ENCODE assay signal across 15 mouse cellular contexts in the genomic region with DNA sequence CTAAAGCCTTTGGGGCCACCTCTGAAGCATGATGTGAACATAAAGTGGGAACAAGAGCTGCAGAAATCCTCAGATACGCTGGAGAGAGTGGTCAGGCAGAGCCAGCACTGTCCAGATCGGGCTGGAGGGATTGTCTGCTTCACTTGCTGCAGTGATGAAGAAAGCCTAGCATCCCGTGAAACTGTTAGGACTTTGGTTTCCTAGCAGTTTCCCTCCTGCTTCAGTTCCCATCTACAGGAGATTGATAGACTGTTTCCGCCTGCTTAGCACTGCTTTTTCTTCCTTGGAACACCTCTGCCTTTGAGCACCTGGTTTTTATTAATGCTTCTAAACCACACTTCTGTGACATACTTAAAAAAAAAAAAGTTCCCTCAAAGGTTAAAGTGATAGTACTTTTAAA.
DNase-seq lines count a peak whose midpoint lies in the region; ATAC-seq and TF ChIP-seq lines count a peak whose summit lies in the region.
"Had no signal": no experiment of that assay in that cellular context is flagged by ENCODE, and none has a peak within 500 bp of the region (broad histone marks: within the 10 kb centered on the region; RNA-seq: fewer than 3 reads in every experiment).

No protein-coding gene starts in this region.

- H3K4me3 ChIP-seq in kidney, postnatal 0 days (replicated peaks; ENCODE audit: low read depth, low read length): no peak overlapping the region
- H3K4me3 ChIP-seq in kidney, embryonic 14.5 days (ENCODE audit: low read length): no peak overlapping the region
- H3K4me3 ChIP-seq in embryonic facial prominence, embryonic 10.5 days: no peak overlapping the region
- H3K4me3 ChIP-seq in limb, embryonic 13.5 days: no peak overlapping the region
- H3K4me3 ChIP-seq: forebrain, embryonic 12.5 days; megakaryocyte, embryonic 14.5 days had no signal

- no peak for ATAC-seq in kidney, postnatal 0 days (replicated peaks; ENCODE audit: low FRiP score, low read depth)
- ATAC-seq in kidney, embryonic 14.5 days (ENCODE audit: low FRiP score, low TSS enrichment): no peak
- ATAC-seq in limb, embryonic 13.5 days (ENCODE audit: low FRiP score, low read depth): no peak

- H3K4me2 ChIP-seq in kidney, postnatal 0 days (ENCODE audit: low read length): no peak overlapping the region
- H3K4me2 ChIP-seq in kidney, embryonic 14.5 days (replicated peaks; ENCODE audit: low read depth, low read length): no peak overlapping the region
- H3K4me2 ChIP-seq in limb, embryonic 13.5 days (replicated peaks): peak overlapping the region; percentile 37
- H3K4me2 ChIP-seq: forebrain, embryonic 12.5 days had no signal

- no peaks in the 10 kb centered on the region for H3K36me3 ChIP-seq in kidney, postnatal 0 days (ENCODE audit: insufficient read depth, low read length)
- H3K36me3 ChIP-seq in kidney, embryonic 14.5 days (ENCODE audit: control insufficient read depth, insufficient read depth, low read length): no peaks in the 10 kb centered on the region
- H3K36me3 ChIP-seq in embryonic facial prominence, embryonic 10.5 days (replicated peaks): no peaks in the 10 kb centered on the region
- H3K36me3 ChIP-seq in limb, embryonic 13.5 days: no peaks in the 10 kb centered on the region
- H3K36me3 ChIP-seq: forebrain, embryonic 12.5 days had no signal

- no peak overlapping the region for H3K9ac ChIP-seq in kidney, postnatal 0 days (ENCODE audit: low read depth, low read length)
- H3K9ac ChIP-seq in kidney, embryonic 14.5 days (ENCODE audit: low read depth, low read length): no peak overlapping the region
- 0 out of 2 replicates have a peak overlapping the region, but pooled peaks have one; percentile 43 for H3K9ac ChIP-seq in limb, embryonic 13.5 days
- H3K9ac ChIP-seq: forebrain, embryonic 12.5 days had no signal

- H3K9me3 ChIP-seq in kidney, postnatal 0 days (replicated peaks; ENCODE audit: low read length): no peaks in the 10 kb centered on the region
- no peaks in the 10 kb centered on the region for H3K9me3 ChIP-seq in kidney, embryonic 14.5 days (ENCODE audit: control insufficient read depth, low read length)
- no peaks in the 10 kb centered on the region for H3K9me3 ChIP-seq in embryonic facial prominence, embryonic 10.5 days
- H3K9me3 ChIP-seq in limb, embryonic 13.5 days: no peaks in the 10 kb centered on the region
- H3K9me3 ChIP-seq: forebrain, embryonic 12.5 days; megakaryocyte, embryonic 14.5 days had no signal

- H3K27ac ChIP-seq in kidney, postnatal 0 days: no peak overlapping the region
- no peak overlapping the region for H3K27ac ChIP-seq in kidney, embryonic 14.5 days (ENCODE audit: low read depth, low read length)
- H3K27ac ChIP-seq in embryonic facial prominence, embryonic 10.5 days (replicated peaks): peak overlapping the region; percentile 65
- peak overlapping the region; percentile 48; the same call in 1 of the 2 replicates for H3K27ac ChIP-seq in limb, embryonic 13.5 days
- H3K27ac ChIP-seq: forebrain, embryonic 12.5 days had no signal

- no peaks in the 10 kb centered on the region for H3K4me1 ChIP-seq in kidney, postnatal 0 days (replicated peaks; ENCODE audit: insufficient read depth, low read length)
- no peaks in the 10 kb centered on the region for H3K4me1 ChIP-seq in kidney, embryonic 14.5 days (ENCODE audit: control insufficient read depth, insufficient read depth, low read length)
- H3K4me1 ChIP-seq in embryonic facial prominence, embryonic 10.5 days: peaks cover 14% of the 10 kb centered on the region
- peaks cover 29% of the 10 kb centered on the region for H3K4me1 ChIP-seq in limb, embryonic 13.5 days

- 29% methylated on average over 4 of the region's 4 CpGs for WGBS in kidney, postnatal 0 days
- WGBS in kidney, embryonic 14.5 days: 23% methylated on average over 4 of the region's 4 CpGs
- WGBS in embryonic facial prominence, embryonic 10.5 days: 40% methylated on average over 4 of the region's 4 CpGs
- WGBS in limb, embryonic 13.5 days: 10% methylated on average over 4 of the region's 4 CpGs

- peak; percentile 32 for DNase-seq in kidney, postnatal 0 days (ENCODE audit: low spot score)
- DNase-seq in embryo, embryonic 10.5 days (ENCODE audit: low spot score): peak; percentile 40
- DNase-seq in embryonic facial prominence, embryonic 10.5 days (ENCODE audit: low spot score): no peak
- DNase-seq in left cerebral cortex, adult 9 months (ENCODE audit: low spot score in 2 of 2): no peak
- DNase-seq in ovary, adult 18-20 months (ENCODE audit: low spot score): no peak
- DNase-seq: cerebellum, adult 11 months; gastrocnemius, postnatal 10 days; heart, postnatal 36 days; kidney, adult 2 months; right cerebral cortex, postnatal 4 days had no signal

- no peak for TF ChIP-seq CTCF in kidney, postnatal 0 days (IDR thresholded peaks at IDR 0.05; ENCODE audit: low read depth)

- no peaks in the 10 kb centered on the region for H3K27me3 ChIP-seq in kidney, postnatal 0 days (ENCODE audit: insufficient read depth, low read length)
- H3K27me3 ChIP-seq in kidney, embryonic 14.5 days (ENCODE audit: control insufficient read depth, insufficient read depth, low read length): no peaks in the 10 kb centered on the region
- no peaks in the 10 kb centered on the region for H3K27me3 ChIP-seq in embryonic facial prominence, embryonic 10.5 days (replicated peaks; ENCODE audit: low read depth, poor library complexity, severe bottlenecking)
- H3K27me3 ChIP-seq in limb, embryonic 13.5 days: no peaks in the 10 kb centered on the region
- H3K27me3 ChIP-seq: CH12.LX; forebrain, embryonic 12.5 days; megakaryocyte, embryonic 14.5 days had no signal

Comparison
In these comparisons a context has a peak if more than half of its experiments do, and no peak if none do; other contexts are left out.
1. DNase-seq: peak in kidney, postnatal 0 days (single experiment) and embryo, embryonic 10.5 days (single experiment); none in embryonic facial prominence, embryonic 10.5 days (single experiment), left cerebral cortex, adult 9 months (0 of 2) and ovary, adult 18-20 months (single experiment).
2. H3K27ac ChIP-seq: peak in embryonic facial prominence, embryonic 10.5 days (single experiment) and limb, embryonic 13.5 days (single experiment); none in kidney, postnatal 0 days (single experiment) and kidney, embryonic 14.5 days (single experiment).